Mouse (Mus musculus) testis, postnatal 14 days (tissue): Measurements from ENCODE around the gene Spaca4.
A peak's percentile ranks its signal among the peaks of the same experiment; 100 is the strongest.

Experiments used
- DNase-seq: peaks from one replicate; pipeline ENCODE4 v3.0.0; 2021; ENCODE audit warnings: low spot score

Spaca4 gene

DNA sequence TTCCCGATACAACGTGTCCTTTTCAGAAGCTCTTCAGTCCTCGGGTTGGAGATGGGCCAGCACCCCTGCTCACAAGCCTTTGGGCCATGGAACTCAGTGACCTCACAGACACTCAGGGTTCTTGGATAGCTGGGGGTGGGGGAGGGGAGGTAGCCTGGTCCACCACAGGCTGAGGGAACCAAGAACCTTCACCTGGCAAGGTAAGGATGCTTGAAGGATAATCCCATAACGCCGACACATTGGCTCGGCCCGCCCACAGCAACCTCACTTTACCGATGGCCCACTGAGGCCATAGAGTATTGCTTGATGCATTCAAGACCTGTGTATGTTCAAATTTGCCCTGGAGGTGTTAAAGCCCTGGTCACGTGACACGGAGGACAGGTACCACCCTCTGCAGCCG, at the start of gene Spaca4:
Spaca4 (minus strand) TSS at position 101 of the 400 bp plus-strand sequence.
- no peak for DNase-seq

DNA sequence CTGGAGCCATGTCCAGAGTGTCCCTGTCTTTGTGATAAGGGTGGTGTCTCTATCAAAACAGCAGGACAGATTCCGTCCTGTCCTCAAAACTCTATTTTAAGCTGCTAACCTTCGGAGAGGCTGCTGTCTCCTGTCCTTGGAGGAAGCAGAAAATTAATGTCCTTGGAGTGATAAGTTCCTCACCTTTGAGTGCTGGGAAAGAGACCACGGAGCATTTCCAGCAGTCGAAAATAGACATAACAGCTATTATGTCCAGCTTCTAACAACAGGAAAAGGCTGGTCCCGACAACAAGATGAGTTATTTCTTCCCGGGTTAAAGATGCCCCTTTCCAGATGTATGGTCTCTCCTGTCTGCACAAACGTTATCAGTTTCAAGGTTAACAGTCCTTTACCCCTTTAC, 49.6 kb upstream of the Spaca4 start:
- no peak for DNase-seq

DNA sequence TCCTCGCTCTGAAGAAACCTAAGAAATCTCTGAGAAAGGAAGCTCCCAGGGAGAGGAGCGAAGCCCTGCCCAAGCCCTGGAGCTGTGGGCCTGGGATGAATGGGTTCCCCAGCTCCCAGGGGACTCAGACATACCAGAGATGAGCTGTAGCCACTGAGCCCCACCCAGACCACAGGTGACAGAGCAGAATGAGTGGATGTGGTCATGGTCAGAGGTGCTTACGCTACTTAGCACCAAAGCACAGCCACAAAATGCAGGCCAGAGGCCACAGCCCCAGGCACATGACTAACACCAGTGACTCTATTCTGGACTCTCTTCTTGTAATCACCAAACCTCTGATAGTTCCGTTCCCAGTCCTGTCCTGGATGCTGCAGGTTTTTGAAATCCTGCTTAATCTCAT, 45.5 kb upstream of the Spaca4 start:
- DNase-seq: no peak

DNA sequence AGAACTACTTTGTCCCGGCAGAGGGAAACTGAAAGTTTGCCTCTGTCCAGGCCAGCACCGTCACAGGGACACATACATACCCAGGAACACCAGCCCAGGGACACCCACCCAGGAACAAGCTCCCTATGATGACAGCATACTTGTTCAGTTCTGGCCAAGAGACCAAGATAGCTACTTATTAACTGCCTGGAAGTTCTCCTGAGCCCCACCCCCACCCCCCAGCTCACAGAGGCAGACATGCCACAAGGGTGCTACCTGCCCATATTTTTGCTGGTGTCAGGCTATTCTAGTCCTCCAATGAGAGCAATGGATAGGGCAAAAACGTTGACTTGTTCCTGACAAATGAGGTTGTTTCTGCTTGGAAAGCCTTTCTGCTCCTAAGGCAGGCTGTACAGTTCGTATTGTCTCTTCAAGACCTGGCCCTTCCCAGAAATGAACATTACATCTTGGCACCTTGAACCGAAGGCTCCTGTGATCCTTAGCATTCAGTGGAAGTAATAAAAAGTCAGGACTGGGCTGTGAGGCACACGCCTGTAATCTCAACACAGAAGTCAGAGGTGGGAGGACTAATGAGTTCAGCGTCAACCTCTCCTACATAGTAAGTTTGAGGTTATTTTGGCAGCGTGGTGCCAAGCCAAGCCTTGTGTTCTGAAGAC, 44.9 kb upstream of the Spaca4 start:
- DNase-seq: no peak

DNA sequence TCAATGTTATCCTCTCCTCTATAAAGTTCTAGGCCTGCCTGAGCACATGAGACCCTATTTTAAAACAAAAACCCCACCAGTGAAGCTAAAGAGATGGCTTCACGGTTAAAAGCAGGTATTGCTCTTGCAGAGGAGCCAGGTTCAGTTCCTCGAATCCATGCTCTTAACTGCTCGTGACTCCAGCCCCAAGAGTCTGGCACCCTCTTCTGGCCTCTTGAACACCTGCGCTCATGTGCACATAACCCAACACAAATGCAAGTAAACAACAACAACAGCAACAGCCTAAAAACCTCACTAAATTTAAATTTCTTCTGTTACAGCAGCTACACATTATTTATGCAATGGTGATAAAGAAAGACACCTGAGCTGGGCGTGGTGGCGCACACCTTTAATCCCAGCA, 41.9 kb upstream of the Spaca4 start:
- no peak for DNase-seq

DNA sequence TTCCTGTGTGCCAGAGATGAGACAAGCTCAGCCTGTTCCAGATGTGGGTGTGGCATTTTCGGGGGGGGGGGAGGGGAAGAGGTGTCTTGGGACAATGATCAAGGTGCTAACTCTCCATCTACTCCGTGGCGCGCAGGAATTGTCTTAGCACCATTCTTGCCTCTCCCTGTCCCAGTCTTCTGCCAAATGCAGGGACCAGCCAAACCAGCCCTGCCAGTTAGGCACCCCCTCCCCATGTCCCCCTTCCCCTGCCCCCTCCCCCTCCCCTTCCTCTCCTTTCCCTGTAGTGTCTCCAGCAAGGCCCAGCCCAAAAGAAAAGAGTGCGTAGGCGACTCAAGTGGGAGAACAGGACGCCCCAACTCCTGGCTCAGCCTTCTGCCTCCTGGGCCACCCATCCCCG, 41.2 kb upstream of the Spaca4 start:
- no peak for DNase-seq

DNA sequence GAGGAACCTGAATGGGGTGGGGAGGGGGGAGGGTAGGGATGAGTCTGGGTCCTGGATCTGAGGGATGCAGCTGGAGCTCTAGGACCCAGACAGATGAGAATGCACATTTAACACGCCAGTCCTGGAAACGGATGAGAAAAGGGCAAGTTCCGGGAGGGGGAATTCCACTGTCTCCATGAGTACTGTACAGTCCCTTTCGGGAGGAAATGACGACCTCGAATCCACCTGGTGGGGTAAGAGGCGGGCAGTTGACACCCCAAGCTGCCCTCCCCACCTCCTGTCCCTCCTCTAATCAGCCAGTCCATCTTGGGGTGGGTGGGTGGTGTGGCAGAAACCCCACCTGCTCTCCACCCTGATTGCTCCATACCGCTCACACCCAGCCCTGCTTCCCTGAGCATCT, 40.4 kb upstream of the Spaca4 start:
- DNase-seq: no peak

DNA sequence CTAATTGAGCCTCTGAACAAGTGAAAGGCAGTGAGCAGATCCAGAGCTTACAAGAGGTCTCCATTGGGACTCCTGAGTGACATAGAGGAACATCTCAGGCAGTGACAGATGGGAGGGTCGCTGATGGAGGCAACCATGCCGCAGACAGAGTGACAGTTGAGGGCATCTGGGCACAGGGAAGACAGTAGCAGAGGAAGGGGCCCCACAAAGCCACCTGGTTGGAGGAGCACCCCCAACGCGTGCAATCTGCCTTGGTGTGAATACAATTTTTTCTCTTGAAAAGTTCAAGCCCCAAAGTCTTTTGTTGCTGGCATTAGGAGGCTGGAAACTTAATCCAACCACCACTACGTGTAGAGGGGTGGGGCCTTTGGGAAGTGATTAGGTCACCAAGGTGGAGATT, 34.5 kb upstream of the Spaca4 start:
- DNase-seq: no peak

DNA sequence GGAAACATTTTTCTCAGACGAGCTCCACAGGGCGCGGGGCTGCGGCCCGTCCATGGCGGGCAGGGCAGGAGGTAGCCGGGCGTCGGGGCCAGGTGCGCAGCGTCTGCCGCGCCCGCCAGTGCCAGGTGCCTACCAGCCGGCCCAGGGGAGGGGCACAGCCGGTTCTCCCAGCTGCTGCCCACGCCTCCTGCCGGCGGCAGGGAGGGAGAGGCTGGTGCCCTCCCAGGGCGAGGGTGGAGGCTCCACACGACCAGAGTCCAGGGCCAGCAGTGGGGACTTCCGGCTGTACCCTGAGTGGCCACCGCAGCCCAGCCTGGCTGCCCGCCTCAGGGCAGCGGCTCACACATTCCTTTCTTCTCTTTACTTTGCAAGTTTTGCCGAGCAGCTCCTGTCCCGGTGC, 33.8 kb upstream of the Spaca4 start:
- no peak for DNase-seq

DNA sequence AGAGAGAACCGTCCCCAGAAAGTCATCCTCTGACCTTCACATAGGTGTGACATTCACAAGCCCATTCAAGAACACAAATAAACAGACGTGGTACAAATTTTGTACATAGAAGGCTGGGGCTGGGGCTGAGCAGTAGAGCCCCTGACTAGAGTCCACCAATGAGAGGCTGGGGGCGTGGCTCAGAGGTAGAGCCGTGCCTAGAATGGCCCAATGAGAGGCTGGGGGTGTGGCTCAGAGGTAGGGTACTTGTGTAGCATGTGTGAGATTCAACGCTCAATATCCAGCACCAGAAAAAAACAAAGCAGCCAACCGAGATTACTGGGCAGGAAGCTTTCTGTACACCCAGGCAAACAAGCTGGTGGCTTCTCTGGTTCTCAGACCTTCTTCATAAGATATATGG, 30.1 kb upstream of the Spaca4 start:
- peak; percentile 52 for DNase-seq

DNA sequence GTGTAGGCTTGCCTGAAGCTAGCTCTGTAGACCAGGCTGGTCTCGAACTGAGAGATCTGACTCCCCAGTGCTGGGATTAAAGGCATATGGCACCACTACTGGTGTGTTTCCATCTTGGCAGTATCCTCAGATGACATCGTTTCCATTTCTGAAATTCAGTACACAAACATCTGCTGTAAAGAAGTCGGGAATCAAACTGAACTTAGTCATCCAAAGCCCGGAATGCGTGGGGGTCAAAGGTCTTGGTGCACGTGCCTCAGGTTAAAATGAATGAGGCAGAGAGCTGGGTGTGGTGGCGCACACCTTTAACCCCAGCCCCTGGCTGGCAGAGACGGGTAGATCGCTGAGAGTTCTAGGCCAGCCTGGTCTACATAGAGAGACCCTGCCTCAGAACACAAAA, 24.5 kb upstream of the Spaca4 start:
- no peak for DNase-seq

DNA sequence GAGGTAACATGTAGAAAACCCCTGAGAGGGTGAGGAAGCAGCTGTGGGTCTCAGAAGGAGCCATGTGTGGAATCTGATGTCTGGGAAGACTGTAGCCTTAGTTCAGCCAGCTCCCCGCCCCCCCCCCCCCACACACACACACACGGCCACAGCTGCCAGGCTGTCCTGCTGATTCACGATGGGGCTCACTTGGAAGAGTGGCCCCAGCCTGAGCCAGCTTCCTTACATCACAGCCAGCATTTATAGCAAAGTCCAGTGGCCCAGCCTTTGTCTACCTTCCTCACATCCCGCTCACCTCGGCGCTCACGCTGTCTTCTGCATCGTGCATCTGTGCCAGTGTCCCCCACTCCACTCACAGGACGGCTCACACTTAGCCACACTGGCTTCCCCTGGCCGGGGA, 23.8 kb upstream of the Spaca4 start:
- no peak for DNase-seq

DNA sequence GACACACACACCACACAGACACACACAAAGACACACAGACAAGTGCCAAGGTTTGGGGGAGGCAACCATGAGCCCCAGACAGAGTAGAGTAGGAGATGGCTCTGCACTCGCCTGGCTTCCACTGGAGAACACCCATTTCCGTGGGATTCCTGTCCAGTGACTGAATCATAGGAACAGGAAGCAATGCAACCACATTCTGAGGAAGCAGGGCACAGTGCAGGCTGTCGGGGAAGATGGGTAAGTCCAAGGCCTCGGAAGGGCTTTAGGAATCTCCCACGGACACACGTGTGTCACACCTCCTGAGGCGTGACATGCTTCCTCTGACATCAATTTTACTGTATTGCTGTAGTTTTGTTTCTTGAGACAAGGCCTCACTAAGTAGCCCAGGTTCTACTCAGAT, 22.5 kb upstream of the Spaca4 start:
- no peak for DNase-seq

DNA sequence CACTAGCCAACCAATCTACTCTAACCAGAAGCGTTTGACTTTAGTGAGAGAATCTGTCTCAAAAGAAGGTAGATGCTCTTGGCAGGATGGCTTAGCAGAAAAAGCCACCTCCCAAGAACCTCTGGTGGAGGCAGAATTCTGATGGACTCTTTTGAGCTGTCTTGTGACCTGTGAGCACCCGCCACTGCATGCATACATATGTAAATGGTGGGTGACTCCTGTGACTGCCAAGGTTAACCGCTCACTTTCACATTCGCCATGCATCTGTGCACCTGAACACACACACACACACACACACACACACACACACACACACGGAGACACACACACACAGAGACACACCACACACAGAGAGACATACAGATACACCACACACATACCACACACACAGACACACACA, 21.8 kb upstream of the Spaca4 start:
- no peak for DNase-seq

DNA sequence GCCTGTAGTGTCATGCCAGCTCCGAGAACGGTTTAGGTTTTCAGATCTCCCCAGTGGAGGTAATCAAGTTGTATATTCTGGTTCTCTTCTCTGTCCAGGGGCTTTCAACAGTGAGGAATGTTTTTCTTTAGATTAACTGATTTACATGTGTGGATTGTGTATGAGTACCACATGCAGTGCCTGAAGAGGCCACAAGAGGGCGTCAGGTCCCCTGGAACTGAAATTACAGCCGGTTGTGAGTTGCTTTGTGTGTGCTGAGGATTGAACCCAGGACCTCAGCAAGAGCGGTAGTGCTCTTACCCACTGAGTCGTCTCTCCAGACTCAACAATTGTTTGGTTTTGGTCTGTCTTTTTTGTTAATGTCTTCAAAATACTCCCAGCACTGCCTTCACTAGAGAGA, 20.9 kb upstream of the Spaca4 start:
- DNase-seq: no peak

DNA sequence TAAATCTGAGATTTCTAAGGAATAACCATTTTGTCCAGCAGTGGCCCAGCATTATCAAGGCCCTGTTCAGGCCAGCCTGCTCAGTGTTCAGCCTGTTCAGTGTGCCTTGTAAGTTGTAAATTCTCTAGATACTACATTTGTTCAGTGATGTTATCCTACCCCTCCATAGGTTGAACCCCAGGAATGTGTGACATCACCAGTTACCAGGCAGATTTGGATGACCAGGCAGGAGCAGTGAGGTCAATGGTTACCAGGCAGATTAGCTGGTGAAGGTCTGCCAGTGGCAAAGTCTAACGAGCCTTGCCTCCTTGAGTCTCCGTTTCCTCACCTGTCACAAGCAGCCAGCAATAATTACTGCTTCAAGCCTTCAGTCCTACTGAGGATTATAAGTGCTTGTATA, 18.8 kb upstream of the Spaca4 start:
- peak; percentile 81 for DNase-seq

DNA sequence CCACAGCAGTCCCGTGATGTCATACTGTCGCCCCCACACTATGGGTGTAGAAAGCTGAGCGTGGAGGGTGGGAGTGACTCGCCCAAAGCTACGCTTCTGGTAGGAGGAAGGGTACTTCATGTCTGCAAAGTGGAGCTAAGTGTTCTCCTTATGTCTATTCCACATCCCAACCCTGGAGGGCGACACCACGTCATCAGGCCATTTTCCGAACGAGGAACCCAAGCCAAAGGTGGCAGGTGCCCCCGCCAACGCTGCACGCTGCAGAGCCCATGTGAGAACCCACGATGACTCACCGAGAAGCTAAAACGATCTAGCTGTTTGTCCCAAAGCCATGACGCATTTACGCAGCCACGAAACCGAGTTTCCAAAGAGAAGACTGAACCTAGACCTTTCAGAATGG, 16.7 kb upstream of the Spaca4 start:
- no peak for DNase-seq

DNA sequence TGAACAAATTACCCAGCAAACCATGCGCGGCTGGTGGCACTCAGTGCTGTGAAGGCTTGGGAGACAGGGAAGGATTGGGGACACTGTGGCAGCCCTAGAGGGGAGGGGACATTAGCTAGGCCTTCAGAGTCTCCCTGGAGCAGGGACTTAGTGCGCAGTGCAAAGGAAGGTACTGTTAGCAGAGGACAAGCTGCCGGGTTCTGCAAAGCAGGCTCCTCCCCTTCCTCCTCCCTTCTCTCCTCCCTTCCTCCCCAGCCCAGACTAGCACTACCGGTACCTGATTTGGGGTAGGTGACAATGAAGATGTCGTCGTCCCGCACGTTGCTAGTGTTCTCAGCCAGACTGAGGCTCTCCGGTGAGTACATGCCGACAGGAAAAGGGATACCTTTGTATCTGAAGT, 16.2 kb upstream of the Spaca4 start:
- DNase-seq: no peak

DNA sequence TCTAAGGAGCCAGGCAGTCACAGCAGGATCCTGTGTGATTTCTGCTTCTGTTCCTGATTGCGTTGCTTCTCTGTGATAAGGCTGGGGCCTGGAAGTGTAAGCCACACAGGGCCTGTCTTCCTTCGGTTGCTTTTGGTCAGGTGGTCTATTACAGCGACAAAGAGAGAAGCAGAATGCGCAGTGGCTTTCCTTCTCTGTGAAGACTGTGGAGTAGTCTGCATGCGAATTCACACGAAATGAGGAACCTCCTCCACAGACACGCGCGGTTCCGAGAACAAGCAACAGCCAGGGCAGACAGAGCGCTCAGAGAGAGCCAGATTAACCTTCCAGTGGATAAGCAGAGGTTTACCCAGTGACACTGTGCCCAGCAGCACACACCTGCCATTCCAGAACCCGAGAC, 15.7 kb upstream of the Spaca4 start:
- DNase-seq: no peak

DNA sequence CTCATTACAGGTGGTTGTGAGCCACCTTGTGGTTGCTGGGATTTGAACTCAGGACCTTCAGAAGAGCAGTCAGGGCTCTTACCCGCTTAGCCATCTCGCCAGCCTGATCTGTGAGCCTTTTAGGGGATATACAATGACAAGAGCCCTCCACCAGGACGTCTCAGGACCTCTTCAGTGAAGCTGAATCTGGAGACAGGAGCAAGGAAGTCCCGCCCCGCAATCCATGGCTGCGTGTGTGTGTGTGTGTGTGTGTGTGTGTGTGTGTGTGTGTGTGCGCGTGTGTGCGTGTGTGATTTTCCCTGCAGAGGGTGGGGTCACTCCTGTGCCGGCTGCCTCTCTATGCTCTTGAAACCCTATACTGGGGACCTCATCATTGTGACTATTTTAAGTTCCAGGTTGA, 14.2 kb upstream of the Spaca4 start:
- no peak for DNase-seq

DNA sequence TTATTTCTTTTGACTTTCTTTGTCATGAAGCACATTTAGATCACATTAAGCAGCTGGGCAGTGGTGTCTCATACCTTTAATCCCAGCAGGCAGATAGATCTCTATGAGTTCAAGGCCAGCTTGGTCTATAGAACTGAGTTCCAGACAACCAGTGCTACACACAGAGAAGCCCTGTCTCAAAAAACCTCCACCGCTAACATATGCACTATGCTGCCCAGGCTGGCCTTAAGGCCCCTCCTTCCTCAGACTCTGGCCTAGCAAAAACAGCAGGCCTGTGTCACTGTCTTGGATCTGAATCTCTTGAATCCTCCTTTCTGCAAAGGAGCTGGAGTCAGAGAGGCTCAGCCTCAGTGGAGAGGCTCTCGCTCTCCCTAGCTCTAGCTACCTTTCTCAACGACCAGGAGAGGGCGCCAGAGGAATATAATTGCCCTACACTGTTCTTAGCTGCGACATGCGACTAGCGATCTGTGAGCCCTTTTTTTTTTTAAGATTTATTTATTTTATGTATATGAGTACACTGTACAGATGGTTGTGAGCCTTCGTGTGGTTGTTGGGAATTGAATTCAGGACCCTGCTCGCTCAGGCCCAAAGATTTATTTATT, 13.7 kb upstream of the Spaca4 start:
- DNase-seq: peak; percentile 66

DNA sequence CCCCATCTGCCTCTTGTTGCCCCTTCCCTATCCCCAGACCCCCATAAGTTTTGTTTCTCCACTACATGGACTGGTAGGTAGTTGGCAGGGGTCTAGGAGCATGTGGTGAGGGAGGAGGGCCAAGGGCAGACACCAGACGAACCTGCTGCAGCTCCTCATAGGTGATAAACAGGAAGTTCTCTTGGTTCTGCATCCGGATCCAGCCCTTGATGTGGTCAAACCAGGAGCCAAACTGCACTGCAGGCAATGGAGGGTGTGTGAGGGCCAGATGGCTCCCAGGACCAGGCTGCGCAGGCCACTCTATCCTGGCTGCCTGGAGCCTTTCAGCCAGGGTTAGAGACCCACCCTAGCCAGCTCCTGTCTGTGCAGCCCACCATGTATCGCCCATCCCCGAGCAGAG, 7.9 kb upstream of the Spaca4 start:
- DNase-seq: no peak

DNA sequence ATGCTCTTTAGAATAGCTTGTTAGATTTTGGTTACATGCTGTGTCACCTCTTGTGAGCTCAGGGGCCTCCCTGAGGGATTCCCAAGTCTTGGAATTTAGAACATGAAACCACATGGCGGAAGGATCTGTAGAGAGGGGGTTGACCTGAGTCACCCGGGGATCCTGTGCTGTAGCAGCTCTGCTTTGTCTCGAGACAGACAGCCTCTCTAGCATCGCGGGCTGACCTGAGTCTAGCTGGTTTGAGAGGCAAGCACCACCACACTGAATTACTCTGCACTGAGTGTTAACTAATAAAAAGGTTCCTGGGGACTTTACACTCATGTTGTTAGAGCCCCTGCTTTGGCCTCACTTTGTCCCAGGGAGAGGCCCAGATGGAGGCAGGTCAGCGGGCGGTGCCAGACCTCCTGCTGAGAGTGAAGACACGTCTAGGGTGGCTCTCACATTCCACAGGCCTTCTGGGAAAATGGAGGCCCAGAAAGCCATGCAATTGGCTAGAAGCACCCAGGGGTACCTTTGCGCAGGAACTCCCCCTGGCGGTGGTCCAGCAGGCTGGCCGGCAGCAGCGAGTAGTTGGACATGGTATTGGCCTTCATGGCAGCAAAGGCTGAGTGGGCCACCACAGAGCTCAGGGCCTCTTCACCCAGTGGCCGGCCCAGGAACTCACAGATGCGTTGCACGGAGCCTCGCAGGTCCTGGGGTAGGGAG, 5.3 kb upstream of the Spaca4 start:
- DNase-seq: no peak

DNA sequence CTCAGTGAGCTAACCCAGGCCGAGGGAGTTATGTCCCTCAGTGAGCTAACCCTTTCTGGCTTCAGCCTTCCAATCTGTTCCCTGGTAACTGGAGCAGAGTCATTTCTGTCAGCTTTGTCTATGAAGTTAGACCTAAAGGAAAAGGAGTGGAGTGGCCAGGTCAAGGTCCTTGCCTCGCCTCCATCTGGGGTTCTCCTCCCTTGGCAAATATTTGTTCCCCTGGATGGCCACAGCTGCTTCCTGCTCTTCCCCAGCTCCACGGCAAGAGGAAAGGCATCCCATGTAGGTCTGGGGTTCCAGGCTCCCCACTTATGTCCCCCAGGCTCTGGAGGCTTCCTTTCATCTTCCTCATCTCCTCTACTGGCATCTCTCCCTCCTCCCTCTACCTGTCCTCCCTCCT, 2.0 kb upstream of the Spaca4 start:
- no peak for DNase-seq
